Mouse (Mus musculus) gastrocnemius, postnatal 36 days (tissue): ENCODE results near the gene Rab40c. TPM values are rescaled to one million over a fixed set of nuclear protein-coding genes. Genes with fewer than 3 reads are reported as not detected.

ENCODE experiments used
- DNase-seq, 2 experiments: peaks; one replicate each; pipeline ENCODE4 v3.0.0; 2022
- intact Hi-C: fragments of 180-260 bp; cut with DNase I; formaldehyde crosslinking; loops from one replicate; pipeline ENCODE4 v1.15.1; 2025
- total RNA-seq, 2 experiments: library from RNA; stranded (reverse); gene quantifications; 2 replicates each; pipeline ENCODE4 v1.2.3; 2021

Rab40c gene
- total RNA-seq, 2 experiments from 2014 or later = 8.5 to 10.8 TPM

- intact Hi-C loops = no loop called here
- no peak for DNase-seq
Measured at GRCm38 (mm10) chr17:25911816-25912215, 7.7 kb downstream of the Rab40c start.

GRCm38 (mm10) chr17:25907640-25908039 is 11.9 kb downstream of the Rab40c start:
- no peak for DNase-seq
- intact Hi-C loops = no loop called here

- intact Hi-C loops = no loop called here
- DNase-seq = no peak
Measured at GRCm38 (mm10) chr17:25903061-25903460, 16.5 kb downstream of the Rab40c start.

- intact Hi-C loops = no loop called here
- no peak for DNase-seq
Measured at GRCm38 (mm10) chr17:25900193-25900592, 19.3 kb downstream of the Rab40c start.

GRCm38 (mm10) chr17:25895891-25896290 is 23.6 kb downstream of the Rab40c start:
- intact Hi-C loops = loop anchor here (2.0 kb wide), 1 partner anchor 113 kb away; no protein-coding TSS in a partner anchor
- no peak for DNase-seq

GRCm38 (mm10) chr17:25895415-25895814 is 24.1 kb downstream of the Rab40c start:
- intact Hi-C loops = loop anchor here (2.0 kb wide), 1 partner anchor 113 kb away; no protein-coding TSS in a partner anchor
- DNase-seq = no peak

- intact Hi-C loops = loop anchor here (2.0 to 5.0 kb wide), 4 partner anchors 33 to 198 kb away; partner anchors contain the start of gene Decr2
Measured at GRCm38 (mm10) chr17:25893975-25894617, 25.4 kb downstream of the Rab40c start.

GRCm38 (mm10) chr17:25888837-25889236 is 30.7 kb downstream of the Rab40c start:
- no peak for DNase-seq
- intact Hi-C loops = no loop called here

More at GRCm38 (mm10) chr17:25893975-25894617, 25.4 kb downstream of the Rab40c start:
- DNase-seq = peak in 1 of 2 experiments; percentile 52

- no peak for DNase-seq
Measured at GRCm38 (mm10) chr17:25887467-25887866, 32.1 kb downstream of the Rab40c start.

GRCm38 (mm10) chr17:25886806-25887205 is 32.7 kb downstream of the Rab40c start:
- DNase-seq = no peak
- intact Hi-C loops = no loop called here

More at GRCm38 (mm10) chr17:25887467-25887866, 32.1 kb downstream of the Rab40c start:
- intact Hi-C loops = no loop called here

GRCm38 (mm10) chr17:25885636-25886035 is 33.9 kb downstream of the Rab40c start:
- intact Hi-C loops = no loop called here
- no peak for DNase-seq

- no peak for DNase-seq
- intact Hi-C loops = no loop called here
Measured at GRCm38 (mm10) chr17:25883824-25884223, 35.7 kb downstream of the Rab40c start.

- intact Hi-C loops = no loop called here
- DNase-seq = no peak
Measured at GRCm38 (mm10) chr17:25883268-25883667, 36.3 kb downstream of the Rab40c start.

- intact Hi-C loops = no loop called here
- DNase-seq = no peak
Measured at GRCm38 (mm10) chr17:25882306-25882705, 37.2 kb downstream of the Rab40c start.

- intact Hi-C loops = no loop called here
- no peak for DNase-seq
Measured at GRCm38 (mm10) chr17:25881691-25882090, 37.8 kb downstream of the Rab40c start.

GRCm38 (mm10) chr17:25880913-25881641 is 38.5 kb downstream of the Rab40c start:
- intact Hi-C loops = no loop called here
- DNase-seq = no peak

GRCm38 (mm10) chr17:25880196-25880910 is 39.2 kb downstream of the Rab40c start, which contains the start of gene Wfikkn1:
Gene Wfikkn1, minus strand, starts transcription at chr17:25880858.
- intact Hi-C loops = no loop called here
- DNase-seq = no peak

GRCm38 (mm10) chr17:25879750-25880149 is 39.8 kb downstream of the Rab40c start:
- intact Hi-C loops = no loop called here
- no peak for DNase-seq

GRCm38 (mm10) chr17:25879261-25879660 is 40.3 kb downstream of the Rab40c start:
- intact Hi-C loops = no loop called here
- DNase-seq = no peak

- intact Hi-C loops = no loop called here
- DNase-seq = no peak
Measured at GRCm38 (mm10) chr17:25878611-25879180, 40.8 kb downstream of the Rab40c start.
